Mouse (Mus musculus) gastrocnemius, postnatal 36 days (tissue): ENCODE results near the gene Haghl. TPM values are rescaled to one million over a fixed set of nuclear protein-coding genes. Genes with fewer than 3 reads are reported as not detected.
"Not testable (repeated sequence)": the region's sequence is repeated elsewhere in the genome, so short reads cannot be mapped to it uniquely, and the experiment has no call there.

Experiments
- DNase-seq, 2 experiments: peaks; one replicate each; pipeline ENCODE4 v3.0.0; 2022
- intact Hi-C: fragments of 180-260 bp; cut with DNase I; formaldehyde crosslinking; loops from one replicate; pipeline ENCODE4 v1.15.1; 2025
- total RNA-seq, 2 experiments: library from RNA; stranded (reverse); gene quantifications; 2 replicates each; pipeline ENCODE4 v1.2.3; 2021

Gene Haghl
- total RNA-seq, 2 experiments from 2014 or later = 8.7 to 10.1 TPM

GRCm38 (mm10) chr17:25824362-25825142 lies 39.1 kb upstream of the Haghl start:
- no peak for DNase-seq
- intact Hi-C loops = loop anchor here (10.0 kb wide), 1 partner anchor 930 kb away; the partner anchor contains the start of genes Eme2, Mrps34 and Nme3

DNA sequence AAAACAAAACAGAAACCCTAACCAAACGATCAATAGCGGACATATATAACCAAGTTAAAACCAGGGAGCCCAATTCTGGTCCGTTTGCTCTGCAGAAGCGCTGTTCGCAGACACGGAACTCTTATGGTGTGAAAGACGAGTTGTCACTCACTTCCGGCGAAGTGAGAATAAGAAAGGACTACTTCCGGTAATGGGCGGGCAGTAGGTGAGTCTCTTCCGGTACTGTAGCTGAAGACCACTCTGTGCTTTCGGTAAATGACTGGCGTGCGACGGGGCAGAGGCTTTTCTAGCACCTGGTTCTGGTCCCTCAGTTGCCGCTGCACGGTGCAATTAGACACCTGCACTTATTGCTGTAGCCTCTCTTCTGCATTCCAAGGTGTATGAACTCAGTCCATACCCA lies 38.0 kb upstream of the Haghl start, which contains the start of gene Wdr24:
Gene Wdr24 (plus strand): TSS at position 176 of the 400 bp plus-strand sequence.
- peak; percentile 51 to 71 for DNase-seq

DNA sequence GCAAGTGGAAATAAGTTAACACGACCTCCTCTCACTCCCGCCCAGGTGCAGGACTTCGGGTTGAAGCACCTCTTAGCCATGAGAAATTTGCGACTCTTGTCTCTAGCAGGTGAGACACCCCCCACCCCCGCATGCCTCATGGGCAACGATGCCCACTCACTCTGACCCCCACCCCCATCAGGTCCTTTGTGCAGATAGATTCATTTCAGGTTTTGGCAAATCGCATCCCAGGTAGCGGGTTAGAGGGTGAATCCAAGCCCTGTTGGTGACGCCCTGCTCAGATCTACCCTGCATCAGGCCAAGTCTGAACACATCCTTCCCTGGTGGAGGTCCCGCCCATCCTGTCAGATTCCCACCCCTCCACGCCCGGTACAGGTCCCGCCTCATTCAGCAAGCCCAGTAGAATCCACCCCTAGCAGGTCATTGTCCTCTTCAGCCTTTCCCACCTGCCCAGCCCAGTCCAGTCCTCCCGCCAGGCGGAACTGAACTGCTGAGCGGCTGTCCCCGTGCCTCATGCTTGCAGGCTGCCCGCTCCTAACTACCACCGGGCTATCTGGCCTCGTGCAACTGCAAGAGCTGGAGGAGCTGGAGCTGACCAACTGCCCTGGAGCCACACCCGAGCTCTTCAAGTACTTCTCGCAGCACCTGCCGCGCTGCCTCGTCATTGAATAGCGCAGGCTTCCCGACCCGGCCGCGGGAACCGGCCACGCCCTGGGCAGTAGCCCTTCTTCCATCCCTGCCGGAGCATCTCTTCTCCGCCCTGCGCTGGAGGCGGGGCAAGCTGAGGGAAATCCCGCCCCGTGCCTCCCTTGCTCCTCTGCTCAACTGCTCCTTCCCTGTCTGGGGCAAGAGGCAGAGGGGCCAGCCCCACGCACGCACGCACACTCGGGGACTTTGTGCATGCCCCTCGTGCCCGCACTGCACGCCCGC lies 33.6 kb upstream of the Haghl start:
- peak in 1 of 2 experiments; percentile 4 for DNase-seq
- intact Hi-C loops = no loop called here

More for the DNA sequence above, 38.0 kb upstream of the Haghl start, which contains the start of gene Wdr24:
- intact Hi-C loops = loop anchor here (10.0 kb wide), 1 partner anchor 929 kb away; the partner anchor contains the start of genes Eme2, Mrps34 and Nme3

DNA sequence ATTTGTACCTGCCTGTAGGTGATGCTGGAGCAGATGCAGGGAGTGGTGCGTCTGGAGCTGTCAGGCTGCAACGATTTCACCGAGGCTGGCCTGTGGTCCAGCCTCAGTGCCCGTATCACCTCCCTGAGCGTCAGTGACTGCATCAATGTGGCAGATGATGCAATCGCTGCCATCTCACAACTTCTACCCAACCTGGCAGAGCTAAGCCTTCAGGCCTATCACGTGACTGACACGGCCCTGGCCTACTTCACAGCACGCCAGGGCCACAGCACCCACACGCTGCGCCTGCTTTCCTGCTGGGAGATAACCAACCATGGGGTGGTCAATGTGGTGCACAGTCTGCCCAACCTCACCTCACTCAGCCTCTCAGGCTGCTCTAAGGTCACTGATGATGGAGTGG lies 32.2 kb upstream of the Haghl start:
- intact Hi-C loops = no loop called here

DNA sequence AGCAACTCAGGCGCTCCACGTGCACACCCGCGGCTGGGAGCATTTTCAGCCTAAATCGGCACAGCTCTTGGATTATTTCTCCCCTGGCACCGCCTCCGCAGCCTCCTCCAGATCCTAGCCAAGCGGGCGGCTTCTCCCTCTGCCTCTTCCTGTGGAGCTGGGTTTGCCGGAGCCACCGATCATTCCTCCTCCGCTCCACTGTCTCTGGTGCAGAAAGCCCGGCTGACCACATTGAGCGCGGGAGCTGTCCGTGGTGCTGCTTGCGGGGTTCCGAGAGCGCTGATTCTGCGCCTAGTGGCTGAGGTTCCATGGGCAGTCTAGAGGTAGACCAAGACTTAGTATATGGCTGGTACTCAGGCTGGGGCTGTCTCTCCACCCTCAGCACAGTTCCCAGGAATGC lies 28.0 kb upstream of the Haghl start:
- DNase-seq = peak; percentile 71 to 73
- intact Hi-C loops = no loop called here

More for the DNA sequence above, 32.2 kb upstream of the Haghl start:
- no peak for DNase-seq

DNA sequence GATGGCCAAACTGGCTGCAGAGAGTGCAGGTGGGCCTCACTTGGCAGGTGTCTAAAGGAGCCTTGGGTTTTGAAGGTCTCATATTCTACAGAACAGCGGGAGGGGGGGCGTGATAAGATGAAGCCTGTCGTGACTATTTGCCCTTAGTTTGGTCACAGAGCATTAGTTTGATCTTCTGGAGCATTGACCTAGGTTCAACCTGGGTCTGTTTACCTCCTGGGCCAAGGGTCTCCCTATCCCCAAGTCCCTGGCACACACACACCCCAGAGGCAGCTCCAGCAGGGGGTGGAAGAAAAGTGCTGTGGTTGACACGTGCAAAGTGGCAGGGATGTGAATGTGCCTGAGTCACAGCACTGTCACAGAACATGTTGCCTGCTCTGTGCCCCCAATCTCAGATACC lies 25.4 kb upstream of the Haghl start:
- intact Hi-C loops = no loop called here
- no peak for DNase-seq

- intact Hi-C loops = no loop called here
- DNase-seq = no peak
These were observed 24.3 kb upstream of the Haghl start for GRCm38 (mm10) chr17:25809606-25810340.

GRCm38 (mm10) chr17:25808789-25809605 lies 23.5 kb upstream of the Haghl start, which contains the start of gene Fbxl16:
Gene Fbxl16, plus strand, starts transcription at chr17:25809085.
- intact Hi-C loops = no loop called here
- DNase-seq = peak in 1 of 2 experiments; percentile 42

- DNase-seq = no peak
- intact Hi-C loops = no loop called here
These were observed 22.6 kb upstream of the Haghl start for GRCm38 (mm10) chr17:25808028-25808427.

GRCm38 (mm10) chr17:25807452-25807851 lies 22.0 kb upstream of the Haghl start:
- intact Hi-C loops, DNase-seq: not testable (repeated sequence)

GRCm38 (mm10) chr17:25806507-25806906 lies 21.0 kb upstream of the Haghl start:
- intact Hi-C loops = no loop called here
- no peak for DNase-seq

DNA sequence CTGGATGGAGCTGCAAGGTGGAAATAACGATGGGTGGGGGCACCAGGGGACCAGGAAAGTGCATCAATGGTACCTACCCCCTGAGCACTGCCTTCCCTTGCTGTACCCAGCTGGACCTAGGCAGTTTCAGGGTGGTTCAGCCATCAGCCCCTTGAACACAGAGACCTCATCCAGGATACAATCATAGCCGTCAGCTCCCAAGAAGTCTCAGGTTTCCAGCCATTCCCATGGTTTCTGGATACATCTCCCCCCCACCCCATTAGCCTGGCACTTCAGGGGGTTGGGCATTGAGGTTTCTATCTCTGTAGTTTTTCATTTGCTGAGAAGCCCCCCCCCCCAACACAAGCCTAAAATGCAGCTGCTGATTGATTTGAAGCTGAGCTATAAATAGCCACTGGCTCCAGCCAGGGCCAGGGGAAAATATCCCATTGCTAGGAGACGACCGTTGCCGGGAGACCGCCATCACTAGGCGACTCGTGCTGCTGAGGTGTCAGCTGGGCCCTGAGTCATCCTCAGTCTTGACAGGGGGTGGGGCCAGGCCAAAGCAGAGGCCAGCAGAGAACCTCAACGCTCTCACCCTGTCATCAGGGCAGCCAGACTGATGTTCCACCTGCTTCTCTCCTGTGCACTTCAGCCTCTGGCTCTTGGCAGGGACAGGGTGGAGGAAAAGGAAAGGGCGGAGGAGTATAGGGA lies 17.5 kb upstream of the Haghl start:
- no peak for DNase-seq
- intact Hi-C loops = loop anchor here (5.0 kb wide), 1 partner anchor 71 kb away; no protein-coding TSS in a partner anchor

DNA sequence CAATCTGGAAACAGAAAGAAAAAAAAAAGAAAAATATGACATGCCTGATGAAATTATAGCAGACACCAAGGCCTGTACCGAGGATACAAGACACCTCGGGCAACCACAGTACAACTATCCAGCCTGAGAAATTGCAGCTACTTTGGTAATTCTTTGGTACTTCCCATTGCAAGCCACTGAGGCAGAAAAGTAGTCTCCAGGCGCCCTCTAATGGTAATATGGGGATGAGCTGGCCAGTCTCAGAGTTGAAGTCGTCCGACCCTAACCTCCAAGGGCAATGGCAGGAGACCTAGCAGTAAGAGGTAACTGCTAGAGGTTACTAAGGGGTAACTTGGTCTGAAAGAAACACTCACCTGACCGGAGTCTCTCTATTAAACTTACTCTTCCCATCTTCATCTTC lies 15.6 kb upstream of the Haghl start:
- DNase-seq = peak in 1 of 2 experiments; percentile 49
- intact Hi-C loops = loop anchor here (1.0 to 5.0 kb wide), 2 partner anchors 28 to 69 kb away; partner anchors contain the start of gene Narfl

DNA sequence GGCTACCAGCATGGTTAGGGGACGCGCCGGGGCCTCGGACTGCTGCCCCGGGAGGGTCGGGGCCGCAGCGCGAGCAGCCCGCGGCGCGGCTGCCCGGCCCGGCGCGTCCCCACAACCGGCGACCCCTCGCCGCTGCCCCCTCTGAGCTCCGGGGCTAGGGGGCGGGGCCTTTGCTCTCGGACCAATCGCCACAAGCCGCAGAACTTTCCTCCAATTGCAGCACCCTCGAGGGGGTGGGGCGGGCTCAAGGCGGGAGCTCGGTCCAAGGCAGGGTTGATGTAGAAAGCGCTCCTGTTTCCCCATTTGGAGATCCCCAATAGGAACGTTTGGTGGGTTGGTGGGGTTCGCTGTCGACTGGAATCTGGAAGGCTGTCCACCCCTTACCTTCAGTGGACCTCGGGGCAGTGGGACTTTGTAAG lies 11.5 kb upstream of the Haghl start, which contains the start of gene Metrn:
Gene Metrn (minus strand): TSS at position 186 of the 419 bp plus-strand sequence.
- intact Hi-C loops = loop anchor here (2.0 kb wide), 1 partner anchor 22 kb away; no protein-coding TSS in a partner anchor

DNA sequence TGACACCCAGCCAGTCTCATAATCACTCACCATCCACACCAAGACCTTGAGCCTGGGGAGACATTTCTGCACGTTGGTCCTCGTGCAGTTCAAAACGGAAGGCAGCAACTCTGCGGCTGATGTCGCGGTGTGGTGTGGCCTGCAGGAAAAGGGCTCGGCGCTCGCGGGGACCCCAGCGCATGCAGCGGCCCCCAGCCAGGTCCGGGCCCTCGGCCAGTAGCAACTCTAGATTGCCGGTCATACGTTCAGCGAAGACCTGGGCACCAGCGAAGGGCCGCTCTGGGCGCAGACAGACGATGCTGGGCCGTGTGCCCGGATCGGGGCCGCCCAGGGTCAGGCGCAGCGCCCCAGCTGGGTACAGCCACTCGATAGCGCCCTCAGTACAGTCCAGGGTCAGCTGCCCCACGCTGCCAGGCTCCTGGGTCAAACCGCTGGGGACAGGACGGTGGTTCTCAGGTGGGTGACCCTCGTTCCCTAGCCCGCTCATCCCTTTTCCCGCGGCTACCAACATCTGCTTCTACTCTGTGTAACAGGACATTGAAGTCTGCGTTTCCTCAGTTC lies 10.8 kb upstream of the Haghl start:
- intact Hi-C loops = loop anchor here (2.0 kb wide), 1 partner anchor 21 kb away; no protein-coding TSS in a partner anchor
- DNase-seq = peak; percentile 50 to 56

More for the DNA sequence above, 11.5 kb upstream of the Haghl start, which contains the start of gene Metrn:
- peak; percentile 76 to 86 for DNase-seq

- intact Hi-C loops = loop anchor here (2.0 kb wide), 1 partner anchor 21 kb away; no protein-coding TSS in a partner anchor
- DNase-seq = no peak
These were observed 10.2 kb upstream of the Haghl start, which contains the start of gene AC134908.4 for GRCm38 (mm10) chr17:25795609-25796092. Gene AC134908.4, minus strand, starts transcription at chr17:25795659.

DNA sequence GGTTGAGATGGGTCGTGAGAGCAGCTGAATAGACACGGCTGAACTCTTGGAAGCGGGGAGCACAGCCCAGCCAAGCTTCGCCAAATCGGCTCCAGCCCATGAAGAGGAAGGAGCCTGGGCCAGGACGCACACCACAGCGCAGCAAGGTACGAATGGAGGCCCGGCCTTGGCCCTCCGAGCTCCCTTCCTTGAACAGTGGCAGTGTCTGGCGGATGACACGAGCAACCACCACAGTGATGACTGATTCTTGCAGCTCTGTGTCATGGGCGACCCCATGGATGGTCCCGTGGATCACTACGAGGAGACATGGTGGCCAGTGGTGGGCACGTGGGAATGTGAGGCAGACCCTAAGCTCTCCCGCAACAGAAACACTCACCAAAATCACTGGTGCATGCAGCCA lies 9.5 kb upstream of the Haghl start:
- intact Hi-C loops = no loop called here
- DNase-seq = no peak
